Mouse (Mus musculus): Measurements from ENCODE around the gene Dnmt3a. TPM values are rescaled to one million over a fixed set of nuclear protein-coding genes. Genes with fewer than 3 reads are reported as not detected.

Gene Dnmt3a
- polyA plus RNA-seq, 1 experiment = 7.0 TPM

- TF ChIP-seq POLR2A (IDR thresholded peaks at IDR 0.05; ENCODE audit: control insufficient read depth, low read depth, low read length) (no peak), CTCF (IDR thresholded peaks at IDR 0.05; ENCODE audit: control insufficient read depth, insufficient read depth, insufficient replicate concordance, low read depth, low read length) (no peak)
- no peak overlapping the region for H3K27ac ChIP-seq (ENCODE audit: control insufficient read depth, insufficient read depth, low read depth, low read length)
- no peaks in the 10 kb centered on the region for H3K36me3 ChIP-seq (ENCODE audit: control insufficient read depth, insufficient read depth, low read length)
- no peaks in the 10 kb centered on the region for H3K27me3 ChIP-seq (ENCODE audit: control insufficient read depth, insufficient read depth, low read length)
- no peak overlapping the region for H3K4me3 ChIP-seq (ENCODE audit: control insufficient read depth, low read depth, low read length)
- H3K4me1 ChIP-seq (ENCODE audit: control insufficient read depth, insufficient read depth, low read length) = peaks cover 11% of the 10 kb centered on the region
These were observed 62.3 kb downstream of the Dnmt3a start for GRCm38 (mm10) chr12:3868115-3868514.

GRCm38 (mm10) chr12:3868676-3869458 is 63.1 kb downstream of the Dnmt3a start:
- H3K27ac ChIP-seq (ENCODE audit: control insufficient read depth, insufficient read depth, low read depth, low read length) = no peak overlapping the region
- no peak for TF ChIP-seq POLR2A (IDR thresholded peaks at IDR 0.05; ENCODE audit: control insufficient read depth, low read depth, low read length)
- no peak for TF ChIP-seq CTCF (IDR thresholded peaks at IDR 0.05; ENCODE audit: control insufficient read depth, insufficient read depth, insufficient replicate concordance, low read depth, low read length)
- peaks cover 11% of the 10 kb centered on the region for H3K4me1 ChIP-seq (ENCODE audit: control insufficient read depth, insufficient read depth, low read length)
- H3K4me3 ChIP-seq (ENCODE audit: control insufficient read depth, low read depth, low read length) = no peak overlapping the region
- H3K36me3 ChIP-seq (ENCODE audit: control insufficient read depth, insufficient read depth, low read length) = no peaks in the 10 kb centered on the region
- H3K27me3 ChIP-seq (ENCODE audit: control insufficient read depth, insufficient read depth, low read length) = no peaks in the 10 kb centered on the region

DNA sequence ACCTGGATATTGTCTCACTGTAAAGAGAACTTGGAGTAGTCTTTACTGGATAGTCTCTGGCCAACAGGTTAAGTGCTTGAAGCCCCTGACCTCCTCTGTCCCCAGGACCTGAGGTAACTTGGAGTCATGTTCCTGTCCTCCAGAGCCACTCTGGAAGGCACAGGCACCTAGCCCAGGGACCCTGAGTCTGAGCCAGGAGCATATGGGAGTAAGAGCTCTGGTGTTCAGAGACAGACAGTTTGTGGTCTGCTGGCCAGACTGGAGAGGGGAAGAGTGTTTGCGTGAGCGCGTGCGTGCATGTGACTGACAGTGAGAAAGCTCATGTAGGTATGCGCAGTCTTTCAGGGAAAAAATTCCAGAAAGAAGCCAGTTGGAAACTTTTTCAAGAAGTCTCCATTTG is 64.2 kb downstream of the Dnmt3a start:
- H3K36me3 ChIP-seq (ENCODE audit: control insufficient read depth, insufficient read depth, low read length) = no peaks in the 10 kb centered on the region
- TF ChIP-seq CTCF (IDR thresholded peaks at IDR 0.05; ENCODE audit: control insufficient read depth, insufficient read depth, insufficient replicate concordance, low read depth, low read length) (no peak), POLR2A (IDR thresholded peaks at IDR 0.05; ENCODE audit: control insufficient read depth, low read depth, low read length) (no peak)
- no peaks in the 10 kb centered on the region for H3K27me3 ChIP-seq (ENCODE audit: control insufficient read depth, insufficient read depth, low read length)
- peaks cover 11% of the 10 kb centered on the region for H3K4me1 ChIP-seq (ENCODE audit: control insufficient read depth, insufficient read depth, low read length)
- H3K27ac ChIP-seq (ENCODE audit: control insufficient read depth, insufficient read depth, low read depth, low read length) = no peak overlapping the region
- no peak overlapping the region for H3K4me3 ChIP-seq (ENCODE audit: control insufficient read depth, low read depth, low read length)

DNA sequence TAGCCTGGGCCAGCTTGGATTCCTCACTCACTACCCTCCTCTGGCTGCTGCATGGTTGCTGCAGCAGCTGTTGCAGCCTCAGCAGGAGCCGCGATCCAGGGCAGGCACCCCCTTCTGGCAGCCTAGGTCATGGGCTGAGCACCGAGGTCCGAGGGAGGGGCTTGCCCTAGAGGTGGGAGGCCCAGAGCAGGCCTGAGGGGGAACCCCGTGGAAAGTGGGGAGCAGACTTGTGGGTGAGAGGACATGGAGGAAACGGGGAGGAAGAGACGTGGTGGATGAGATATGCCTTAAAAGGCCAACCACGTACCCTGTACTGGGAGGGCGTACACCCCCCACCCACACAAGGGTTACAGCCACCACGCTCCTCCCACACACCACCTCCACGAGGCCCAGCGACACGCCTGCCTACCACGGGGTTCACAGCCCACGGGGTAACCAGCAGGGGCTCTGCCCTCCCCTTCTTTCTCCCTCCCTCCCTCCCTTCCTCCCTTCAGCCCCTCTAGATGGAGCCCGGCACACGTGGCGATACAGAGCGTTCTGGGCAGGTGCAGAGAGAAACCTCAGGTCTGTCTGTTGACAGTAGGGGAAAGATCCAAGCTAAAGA is 65.2 kb downstream of the Dnmt3a start:
- Histone ChIP-seq H3K36me3 (ENCODE audit: control insufficient read depth, insufficient read depth, low read length) (no peaks in the 10 kb centered on the region), H3K27me3 (ENCODE audit: control insufficient read depth, insufficient read depth, low read length) (no peaks in the 10 kb centered on the region), H3K27ac (ENCODE audit: control insufficient read depth, insufficient read depth, low read depth, low read length) (no peak overlapping the region), H3K4me3 (ENCODE audit: control insufficient read depth, low read depth, low read length) (no peak overlapping the region; the same call in 1 of the 2 replicates), H3K4me1 (ENCODE audit: control insufficient read depth, insufficient read depth, low read length) (peaks cover 11% of the 10 kb centered on the region)
- TF ChIP-seq POLR2A (IDR thresholded peaks at IDR 0.05; ENCODE audit: control insufficient read depth, low read depth, low read length) (no peak), CTCF (IDR thresholded peaks at IDR 0.05; ENCODE audit: control insufficient read depth, insufficient read depth, insufficient replicate concordance, low read depth, low read length) (no peak)

DNA sequence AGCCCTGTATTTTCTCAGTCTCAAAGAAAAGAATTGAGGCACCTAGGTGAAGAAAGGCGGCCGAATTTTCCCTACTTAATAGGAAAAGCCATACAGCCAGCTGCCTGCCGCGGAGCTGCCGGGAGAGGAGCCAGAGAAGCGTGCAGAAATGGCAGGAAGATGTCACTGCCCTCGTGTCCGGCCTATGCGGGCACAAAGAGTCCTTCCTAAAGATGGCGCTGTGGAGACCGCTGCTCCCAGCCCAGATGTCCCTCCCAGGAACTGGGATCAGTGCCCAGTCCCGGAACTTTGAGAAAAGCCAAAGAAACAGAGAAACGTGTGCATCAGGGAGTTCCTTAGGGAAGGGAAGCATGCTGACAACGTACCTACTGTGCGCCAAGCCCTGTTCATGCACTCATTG is 65.8 kb downstream of the Dnmt3a start:
- Histone ChIP-seq H3K4me3 (ENCODE audit: control insufficient read depth, low read depth, low read length) (no peak overlapping the region; the same call in 1 of the 2 replicates), H3K4me1 (ENCODE audit: control insufficient read depth, insufficient read depth, low read length) (peaks cover 11% of the 10 kb centered on the region), H3K27ac (ENCODE audit: control insufficient read depth, insufficient read depth, low read depth, low read length) (peak overlapping the region; percentile 11; the same call in 1 of the 2 replicates), H3K27me3 (ENCODE audit: control insufficient read depth, insufficient read depth, low read length) (no peaks in the 10 kb centered on the region), H3K36me3 (ENCODE audit: control insufficient read depth, insufficient read depth, low read length) (no peaks in the 10 kb centered on the region)
- TF ChIP-seq POLR2A (IDR thresholded peaks at IDR 0.05; ENCODE audit: control insufficient read depth, low read depth, low read length) = no peak
- TF ChIP-seq CTCF (IDR thresholded peaks at IDR 0.05; ENCODE audit: control insufficient read depth, insufficient read depth, insufficient replicate concordance, low read depth, low read length) = peak; percentile 49; the same call in 1 of the 2 replicates

DNA sequence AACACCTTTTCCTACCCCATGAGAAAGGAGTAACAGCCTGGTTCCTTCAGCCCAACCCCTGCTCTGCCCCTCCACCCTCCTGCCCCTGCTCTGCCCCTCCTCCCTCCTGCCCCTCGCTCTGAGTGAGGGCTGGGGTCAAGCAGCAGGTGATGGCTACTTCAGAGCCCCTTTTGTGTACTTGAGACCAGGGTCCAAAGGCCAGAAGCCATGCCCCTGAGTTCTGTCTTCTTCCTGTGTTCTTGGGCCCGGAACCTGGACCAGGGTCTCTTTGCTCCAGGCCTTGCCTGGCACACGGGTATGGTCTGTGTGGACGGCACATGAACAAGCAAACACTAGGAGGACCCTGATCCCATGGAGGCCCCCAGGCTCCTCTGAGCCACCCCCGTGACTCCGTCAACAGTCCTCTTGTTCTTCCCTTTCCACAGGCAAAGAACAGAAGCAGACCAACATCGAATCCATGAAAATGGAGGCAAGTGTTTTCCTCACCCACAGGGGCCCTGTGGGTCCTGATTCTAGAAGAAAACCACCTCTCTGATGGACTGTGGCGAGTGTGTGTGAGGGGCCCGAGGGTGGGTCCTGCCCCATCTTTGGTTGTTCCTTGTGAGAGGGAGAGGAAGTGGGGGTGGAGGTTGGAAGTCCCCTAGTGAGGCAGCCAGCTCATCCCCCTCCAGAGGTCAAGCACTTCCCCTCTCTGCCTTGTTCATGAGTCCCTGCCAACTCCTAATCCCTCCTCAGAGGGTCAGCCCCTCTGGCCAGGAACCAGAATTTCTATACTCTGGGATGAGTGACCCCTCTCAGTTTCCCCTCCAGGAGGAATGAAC is 66.8 kb downstream of the Dnmt3a start:
- Histone ChIP-seq H3K27ac (ENCODE audit: control insufficient read depth, insufficient read depth, low read depth, low read length) (no peak overlapping the region), H3K4me3 (ENCODE audit: control insufficient read depth, low read depth, low read length) (no peak overlapping the region), H3K36me3 (ENCODE audit: control insufficient read depth, insufficient read depth, low read length) (no peaks in the 10 kb centered on the region), H3K4me1 (ENCODE audit: control insufficient read depth, insufficient read depth, low read length) (peaks cover 11% of the 10 kb centered on the region), H3K27me3 (ENCODE audit: control insufficient read depth, insufficient read depth, low read length) (no peaks in the 10 kb centered on the region)
- TF ChIP-seq POLR2A (IDR thresholded peaks at IDR 0.05; ENCODE audit: control insufficient read depth, low read depth, low read length) = no peak
- TF ChIP-seq CTCF (IDR thresholded peaks at IDR 0.05; ENCODE audit: control insufficient read depth, insufficient read depth, insufficient replicate concordance, low read depth, low read length) = no peak

- no peak overlapping the region for H3K4me3 ChIP-seq (ENCODE audit: control insufficient read depth, low read depth, low read length)
- H3K36me3 ChIP-seq (ENCODE audit: control insufficient read depth, insufficient read depth, low read length) = no peaks in the 10 kb centered on the region
- H3K27ac ChIP-seq (ENCODE audit: control insufficient read depth, insufficient read depth, low read depth, low read length) = no peak overlapping the region
- TF ChIP-seq POLR2A (IDR thresholded peaks at IDR 0.05; ENCODE audit: control insufficient read depth, low read depth, low read length) (no peak), CTCF (IDR thresholded peaks at IDR 0.05; ENCODE audit: control insufficient read depth, insufficient read depth, insufficient replicate concordance, low read depth, low read length) (no peak)
- H3K27me3 ChIP-seq (ENCODE audit: control insufficient read depth, insufficient read depth, low read length) = no peaks in the 10 kb centered on the region
- peaks cover 11% of the 10 kb centered on the region for H3K4me1 ChIP-seq (ENCODE audit: control insufficient read depth, insufficient read depth, low read length)
These were observed 69.7 kb downstream of the Dnmt3a start for GRCm38 (mm10) chr12:3875474-3875873.

Measured in testis, adult 2 months (tissue).